In the genomic region with DNA sequence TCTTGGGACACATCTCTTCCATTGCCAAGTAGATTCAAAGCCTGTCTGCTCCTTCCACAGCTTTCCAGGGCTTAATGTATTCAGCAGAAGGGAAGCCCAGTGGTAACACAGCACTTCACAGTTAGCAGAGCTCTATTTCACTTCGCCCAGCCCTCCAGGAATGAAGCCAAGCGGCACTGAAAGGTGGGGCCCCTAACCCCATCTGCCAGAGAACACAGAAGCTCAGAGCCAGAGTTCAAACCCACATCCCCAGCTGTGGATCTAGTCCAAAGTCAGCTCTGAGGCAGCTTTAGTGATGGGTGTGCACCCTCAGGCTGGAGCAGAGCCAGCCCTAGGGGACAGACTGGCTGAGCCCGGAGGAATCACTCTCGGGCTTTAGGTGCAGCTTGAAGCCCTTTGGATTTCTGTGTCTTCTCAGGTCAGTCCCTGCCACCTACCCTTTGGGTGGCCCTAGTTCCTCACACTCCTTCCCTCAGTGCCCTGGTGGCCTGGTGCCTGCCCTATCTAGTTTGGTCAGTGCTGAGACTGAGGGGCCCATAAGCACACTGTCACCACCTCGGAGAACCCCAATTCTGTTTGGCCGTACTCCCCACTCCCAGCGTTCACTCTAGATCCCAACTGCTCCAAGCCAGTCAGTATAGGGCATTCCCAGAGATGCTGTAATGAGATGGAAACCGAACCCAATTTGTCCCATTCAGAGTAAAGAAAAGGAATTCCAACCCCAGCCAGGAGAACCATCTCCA, we compare ENCODE assay signal across 8 mouse cellular contexts. TPM values are rescaled to one million over a fixed set of nuclear protein-coding genes. Genes with fewer than 3 reads are reported as not detected.
DNase-seq lines count a peak whose midpoint lies in the region; ATAC-seq and TF ChIP-seq lines count a peak whose summit lies in the region.

No protein-coding gene starts in this region.

- no peaks in the 10 kb centered on the region for H3K36me3 ChIP-seq in spleen, adult 2 months (ENCODE audit: control insufficient read depth, insufficient read depth, low read length)
- H3K36me3 ChIP-seq in neural tube, embryonic 15.5 days: no peaks in the 10 kb centered on the region

- H3K4me3 ChIP-seq in spleen, adult 2 months (ENCODE audit: extremely low read depth, insufficient read depth, insufficient read length): no peak overlapping the region
- H3K4me3 ChIP-seq in neural tube, embryonic 15.5 days (replicated peaks): no peak overlapping the region

- DNase-seq in spleen, adult 2 months (ENCODE audit: low read depth in 1 of 2, low spot score in 2 of 2): no peak
- DNase-seq in spleen, postnatal 14 days (ENCODE audit: low spot score in 2 of 2): no peak
- DNase-seq in heart, adult 9 months (ENCODE audit: low spot score in 2 of 2): peak; percentile 87 to 89
- DNase-seq in kidney, adult 8-10 months: peak; percentile 62 to 71
- DNase-seq in left cerebral cortex, adult 9 months (ENCODE audit: low spot score in 2 of 2): no peak
- DNase-seq in MN1 (ENCODE audit: low spot score): no peak
- DNase-seq in ovary, postnatal 10 days (ENCODE audit: low spot score): no peak

- H3K9me3 ChIP-seq in neural tube, embryonic 15.5 days (replicated peaks): no peaks in the 10 kb centered on the region

- TF ChIP-seq CTCF in spleen, adult 2 months (IDR thresholded peaks at IDR 0.05; ENCODE audit: extremely low read depth, insufficient read depth, insufficient read length, insufficient replicate concordance): no peak

- no peak for TF ChIP-seq POLR2A in spleen, adult 2 months (IDR thresholded peaks at IDR 0.05; ENCODE audit: low read depth, low read length)

- ATAC-seq in neural tube, embryonic 15.5 days (ENCODE audit: low FRiP score): peak; percentile 45

- WGBS in spleen, adult 2 months: 54% methylated on average over 8 of the region's 8 CpGs
- 68% methylated on average over 8 of the region's 8 CpGs for WGBS in neural tube, embryonic 15.5 days

- no peaks in the 10 kb centered on the region for H3K27me3 ChIP-seq in spleen, adult 2 months (ENCODE audit: control insufficient read depth, insufficient read depth, low read length)
- H3K27me3 ChIP-seq in neural tube, embryonic 15.5 days (replicated peaks): no peaks in the 10 kb centered on the region

- H3K4me1 ChIP-seq in spleen, adult 2 months (ENCODE audit: control insufficient read depth, insufficient read depth, insufficient read length): peaks cover 19% of the 10 kb centered on the region; the same call in 1 of the 2 replicates
- peaks cover 26% of the 10 kb centered on the region for H3K4me1 ChIP-seq in neural tube, embryonic 15.5 days

- H3K9ac ChIP-seq in neural tube, embryonic 15.5 days (replicated peaks): no peak overlapping the region

- peak overlapping the region; percentile 34; the same call in 1 of the 2 replicates for H3K27ac ChIP-seq in spleen, adult 2 months (ENCODE audit: insufficient read depth, low read length)
- peak overlapping the region; percentile 62 for H3K27ac ChIP-seq in neural tube, embryonic 15.5 days (replicated peaks)

- peak overlapping the region; percentile 15; the same call in 1 of the 2 replicates for H3K4me2 ChIP-seq in neural tube, embryonic 15.5 days

RNA-seq across cellular contexts. Expression of gene Lrrc32, which starts 34.2 kb away (rescaled TPM):
- 11.2 and 12.8 TPM in 2 replicates for polyA plus RNA-seq in spleen, adult 2 months (2012; rRNA removed)
- polyA plus RNA-seq in neural tube, embryonic 15.5 days (2015; fragmentation: Nextera tagmentation; extraction: Ambion mirVana): 3.1 and 5.5 TPM in 2 replicates

Comparison
In these comparisons a context has a peak if more than half of its experiments do, and no peak if none do; other contexts are left out.
1. DNase-seq: peak in heart, adult 9 months (2 of 2) and kidney, adult 8-10 months (2 of 2); none in spleen, adult 2 months (0 of 2), spleen, postnatal 14 days (0 of 2), left cerebral cortex, adult 9 months (0 of 2), MN1 (single experiment) and ovary, postnatal 10 days (single experiment).